Mouse (Mus musculus) CH12.LX (cell line): ENCODE results near the gene Slc18b1. TPM values are rescaled to one million over a fixed set of nuclear protein-coding genes. Genes with fewer than 3 reads are reported as not detected.

Experiments used
- DNase-seq: peaks from one replicate; pipeline ENCODE4 v3.0.0-alpha.2; 2013; ENCODE audit errors: extremely low read depth
- H3K27ac ChIP-seq: 2 replicates; pipeline ENCODE4 v1.5.1; 2012; ENCODE audit warnings: low read depth, mild to moderate bottlenecking, control low read depth, moderate library complexity; ENCODE audit not compliant: insufficient read depth
- H3K27me3 ChIP-seq: replicated peaks from 2 replicates; pipeline ENCODE3; 2012; ENCODE audit warnings: inconsistent platforms
- H3K36me3 ChIP-seq, 2 experiments: replicated peaks in 1 of 2; 2 replicates each; pipeline versions ENCODE3 to v1.6.1; 2012; ENCODE audit warnings: inconsistent platforms in 1 of 2, low read length in 1 of 2, mild to moderate bottlenecking in 1 of 2, mixed read lengths in 1 of 2, moderate library complexity in 1 of 2; ENCODE audit not compliant: control insufficient read depth in 1 of 2, insufficient read depth in 1 of 2
- H3K4me1 ChIP-seq, 2 experiments: 2 replicates each; pipeline ENCODE4 v1.6.1; 2012; ENCODE audit warnings: inconsistent platforms in 1 of 2, moderate library complexity in 1 of 2; ENCODE audit not compliant: insufficient read depth in 2 of 2, control insufficient read depth in 1 of 2
- H3K4me2 ChIP-seq: 2 replicates; pipeline ENCODE4 v1.6.1; 2012; ENCODE audit warnings: low read depth, mild to moderate bottlenecking, control low read depth; ENCODE audit not compliant: poor library complexity, insufficient read depth, severe bottlenecking
- H3K4me3 ChIP-seq, 3 experiments: fragments of 150-350 bp in 1 of 3; sonication (generic) in 1 of 3; replicated peaks in 1 of 3; 2 replicates each; pipeline versions ENCODE3 to v1.5.1; 2011 to 2012; ENCODE audit warnings: low read depth in 2 of 3, low read length in 2 of 3, mild to moderate bottlenecking in 2 of 3, moderate library complexity in 2 of 3, control low read depth in 1 of 3, improper control_type of control experiment in 1 of 3, inconsistent platforms in 1 of 3, mixed read lengths in 1 of 3; ENCODE audit not compliant: poor library complexity in 1 of 3
- H3K79me2 ChIP-seq: replicated peaks from 2 replicates; pipeline ENCODE4 v1.6.1; 2012; ENCODE audit warnings: mild to moderate bottlenecking, moderate library complexity; ENCODE audit not compliant: control insufficient read depth, poor library complexity, insufficient read depth, severe bottlenecking; ENCODE audit errors: extremely low read depth
- H3K9ac ChIP-seq: 2 replicates; pipeline ENCODE4 v1.6.1; 2012; ENCODE audit warnings: low read depth, mild to moderate bottlenecking, control low read depth, moderate library complexity; ENCODE audit not compliant: insufficient read depth
- H3K9me3 ChIP-seq: replicated peaks from 2 replicates; pipeline ENCODE3; 2012; ENCODE audit warnings: low read length, inconsistent platforms, mixed read lengths
- BHLHE40 ChIP-seq: IDR thresholded peaks from 2 replicates; pipeline ENCODE4 v1.6.1; 2011; ENCODE audit warnings: mild to moderate bottlenecking, low read depth, low read length, improper control_type of control experiment
- CHD2 ChIP-seq: IDR thresholded peaks from 2 replicates; pipeline ENCODE4 v1.6.1; 2011; ENCODE audit warnings: low read length, improper control_type of control experiment
- CTCF ChIP-seq, 2 experiments: IDR thresholded peaks in 1 of 2; conservative IDR thresholded peaks in 1 of 2; 2 replicates each; pipeline ENCODE4 v1.5.1; 2011 to 2012; ENCODE audit warnings: low read depth in 2 of 2, low read length in 2 of 2, improper control_type of control experiment in 1 of 2, inconsistent platforms in 1 of 2, mild to moderate bottlenecking in 1 of 2, moderate library complexity in 1 of 2
- E2F4 ChIP-seq: IDR thresholded peaks from 2 replicates; pipeline ENCODE4 v1.6.1; 2011; ENCODE audit warnings: low read depth, low read length, improper control_type of control experiment; ENCODE audit not compliant: insufficient replicate concordance
- EP300 ChIP-seq: IDR thresholded peaks from 2 replicates; pipeline ENCODE4 v1.6.1; 2011; ENCODE audit warnings: low read length, improper control_type of control experiment
- ETS1 ChIP-seq: conservative IDR thresholded peaks from 2 replicates; pipeline ENCODE4 v1.6.1; 2012; ENCODE audit warnings: low read depth, mild to moderate bottlenecking, inconsistent platforms, low read length, improper control_type of control experiment, moderate library complexity
- GABPA ChIP-seq: IDR thresholded peaks from 2 replicates; pipeline ENCODE4 v1.6.1; 2012; ENCODE audit warnings: low read depth, low read length, improper control_type of control experiment, inconsistent platforms; ENCODE audit not compliant: insufficient replicate concordance
- HCFC1 ChIP-seq: IDR thresholded peaks from 2 replicates; pipeline ENCODE4 v1.6.1; 2012; ENCODE audit warnings: low read depth, mild to moderate bottlenecking, inconsistent platforms, low read length, improper control_type of control experiment
- IRF4 ChIP-seq: IDR thresholded peaks from 2 replicates; pipeline ENCODE4 v1.6.1; 2014; ENCODE audit warnings: low read depth, mild to moderate bottlenecking, inconsistent platforms, low read length, improper control_type of control experiment
- JUN ChIP-seq: IDR thresholded peaks from 2 replicates; pipeline ENCODE4 v1.6.1; 2011; ENCODE audit warnings: low read depth, mild to moderate bottlenecking, low read length, improper control_type of control experiment, moderate library complexity; ENCODE audit not compliant: insufficient read depth
- JUND ChIP-seq: conservative IDR thresholded peaks from 2 replicates; pipeline ENCODE4 v1.6.1; 2011; ENCODE audit warnings: low read depth, low read length, improper control_type of control experiment
- KAT2A ChIP-seq: IDR thresholded peaks from 2 replicates; pipeline ENCODE4 v1.6.1; 2012; ENCODE audit warnings: low read length, improper control_type of control experiment, inconsistent platforms; ENCODE audit not compliant: insufficient replicate concordance
- MAFK ChIP-seq: IDR thresholded peaks from 2 replicates; pipeline ENCODE4 v1.6.1; 2011; ENCODE audit warnings: low read length, improper control_type of control experiment; ENCODE audit not compliant: insufficient replicate concordance
- MAX ChIP-seq: IDR thresholded peaks from 2 replicates; pipeline ENCODE4 v1.6.1; 2011; ENCODE audit warnings: low read length, improper control_type of control experiment
- MAZ ChIP-seq: IDR thresholded peaks from 2 replicates; pipeline ENCODE4 v1.6.1; 2012; ENCODE audit warnings: low read depth, mild to moderate bottlenecking, inconsistent platforms, low read length, improper control_type of control experiment, moderate library complexity
- MXI1 ChIP-seq: IDR thresholded peaks from 2 replicates; pipeline ENCODE4 v1.6.1; 2011; ENCODE audit warnings: mild to moderate bottlenecking, low read depth, low read length, improper control_type of control experiment
- MYC ChIP-seq: IDR thresholded peaks from 2 replicates; pipeline ENCODE4 v1.6.1; 2011; ENCODE audit warnings: low read depth, mild to moderate bottlenecking, improper control_type of control experiment, low read length
- NELFE ChIP-seq: IDR thresholded peaks from 2 replicates; pipeline ENCODE4 v1.6.1; 2011; ENCODE audit warnings: low read depth, low read length, improper control_type of control experiment
- NRF1 ChIP-seq: IDR thresholded peaks from 2 replicates; pipeline ENCODE4 v1.6.1; 2014; ENCODE audit warnings: low read depth, mild to moderate bottlenecking, inconsistent platforms, low read length, improper control_type of control experiment, moderate library complexity
- PAX5 ChIP-seq: IDR thresholded peaks from 2 replicates; pipeline ENCODE4 v1.6.1; 2012; ENCODE audit warnings: low read length, inconsistent platforms, mixed read lengths
- POLR2AphosphoS2 ChIP-seq: IDR thresholded peaks from 2 replicates; pipeline ENCODE4 v1.6.1; 2011; ENCODE audit warnings: low read depth, low read length, improper control_type of control experiment
- RAD21 ChIP-seq: IDR thresholded peaks from 2 replicates; pipeline ENCODE4 v1.6.1; 2011; ENCODE audit warnings: low read depth, mild to moderate bottlenecking, low read length, improper control_type of control experiment, moderate library complexity
- RCOR1 ChIP-seq: conservative IDR thresholded peaks from 2 replicates; pipeline ENCODE4 v1.6.1; 2012; ENCODE audit warnings: low read depth, mild to moderate bottlenecking, inconsistent platforms, low read length, improper control_type of control experiment
- SIN3A ChIP-seq: IDR thresholded peaks from 2 replicates; pipeline ENCODE4 v1.6.1; 2012; ENCODE audit warnings: low read length, improper control_type of control experiment, inconsistent platforms
- TCF12 ChIP-seq: IDR thresholded peaks from 2 replicates; pipeline ENCODE4 v1.6.1; 2014; ENCODE audit warnings: low read depth, mild to moderate bottlenecking, inconsistent platforms, low read length, improper control_type of control experiment
- UBTF ChIP-seq: IDR thresholded peaks from 2 replicates; pipeline ENCODE4 v1.6.1; 2012; ENCODE audit warnings: low read depth, mild to moderate bottlenecking, inconsistent platforms, low read length, improper control_type of control experiment, moderate library complexity
- USF2 ChIP-seq: conservative IDR thresholded peaks from 2 replicates; pipeline ENCODE4 v1.6.1; 2011; ENCODE audit warnings: low read depth, low read length, improper control_type of control experiment
- ZKSCAN1 ChIP-seq: IDR thresholded peaks from 2 replicates; pipeline ENCODE4 v1.6.1; 2012; ENCODE audit warnings: low read depth, inconsistent platforms, low read length, improper control_type of control experiment, borderline replicate concordance
- ZMIZ1 ChIP-seq: IDR thresholded peaks from 2 replicates; pipeline ENCODE4 v1.6.1; 2012; ENCODE audit warnings: low read depth, mild to moderate bottlenecking, inconsistent platforms, low read length, improper control_type of control experiment
- dilution Hi-C: fragments of 300-500 bp; cut with MboI; formaldehyde crosslinking; loops from 2 replicates; pipeline ENCODE4 v1.14.3; 2020; ENCODE audit warnings: low sequenced_read_pairs; ENCODE audit not compliant: extremely low pct_unique_long_range_greater_than_20kb, extremely low pct_ligation_motif_present
- in situ Hi-C: fragments of 300-500 bp; cut with MboI; formaldehyde crosslinking; loops from 3 replicates; pipeline ENCODE4 v1.14.3; 2019; ENCODE audit warnings: low sequenced_read_pairs, low pct_ligation_motif_present, low pct_unique_long_range_greater_than_20kb, mixed read lengths
- polyA plus RNA-seq: library from polyadenylated mRNA; unstranded; fragments of >175 nt; gene quantifications from 2 replicates; pipeline ENCODE4 v1.2.1, GENCODE M21; 2012; ENCODE audit warnings: low read depth; ENCODE audit not compliant: insufficient read length
- total RNA-seq, 2 experiments: library from RNA; depleted of rRNA; stranded (reverse); fragments of 300-350 nt in 1 of 2; fragments of >200 nt in 1 of 2; gene quantifications; 2 replicates each; pipeline ENCODE4 v1.2.3; 2012 to 2014

Gene Slc18b1
- total and polyA plus RNA-seq, 3 experiments = not detected

- no peak overlapping the region for H3K27ac ChIP-seq
- H3K27me3 ChIP-seq = no peaks in the 10 kb centered on the region
- TF ChIP-seq TCF12 = no peak
- no peak for TF ChIP-seq JUND
- no peak for TF ChIP-seq UBTF
- no peak for TF ChIP-seq PAX5
- no peak for TF ChIP-seq MAZ
- TF ChIP-seq GABPA = no peak
- no peak for TF ChIP-seq SIN3A
- no peak for TF ChIP-seq RAD21
- TF ChIP-seq MYC = no peak
- TF ChIP-seq HCFC1 = no peak
- TF ChIP-seq BHLHE40 = no peak
- no peak for TF ChIP-seq IRF4
- TF ChIP-seq EP300 = no peak
- no peak for TF ChIP-seq KAT2A
- peak; percentile 54 for TF ChIP-seq CHD2
- TF ChIP-seq JUN = no peak
- peak; percentile 21; the same call in 1 of the 2 replicates for TF ChIP-seq POLR2AphosphoS2
- no peak for TF ChIP-seq CTCF (conservative IDR thresholded peaks at IDR 0.05 in 1 of 2, IDR thresholded peaks at IDR 0.05 in 1 of 2; ENCODE audit: low read depth in 2 of 2, low read length in 2 of 2)
- TF ChIP-seq MAFK = no peak
- 0 out of 2 replicates have a peak, but pooled peaks have one; percentile 15 for TF ChIP-seq NELFE
- no peak for TF ChIP-seq ZKSCAN1
- no peak for TF ChIP-seq ETS1
- TF ChIP-seq NRF1 = no peak
- TF ChIP-seq USF2 = no peak
- TF ChIP-seq ZMIZ1 = peak; percentile 50; the same call in 1 of the 2 replicates
- no peak for TF ChIP-seq MXI1
- TF ChIP-seq E2F4 = no peak
- no peak for TF ChIP-seq MAX
- TF ChIP-seq RCOR1 = peak; percentile 39; the same call in 1 of the 2 replicates
- TF ChIP-seq, all 38 proteins: peak for 5
- dilution Hi-C loops (no loop called here), in situ Hi-C loops (no loop called here)
- DNase-seq = no peak
- Histone ChIP-seq H3K4me1 (peaks cover 2 to 23% of the 10 kb centered on the region in 2 experiments; a peak in 3 of 4 replicates), H3K9ac (no peak overlapping the region), H3K9me3 (no peaks in the 10 kb centered on the region), H3K79me2 (peaks cover 30% of the 10 kb centered on the region), H3K4me2 (no peak overlapping the region), H3K36me3 (peaks cover 33 to 45% of the 10 kb centered on the region in 2 experiments), H3K4me3 (no peak overlapping the region)
Observed at GRCm38 (mm10) chr10:23783493-23783884, 13.3 kb upstream of the Slc18b1 start.
